Mouse (Mus musculus) regulatory T cell (primary cell): ENCODE measurements around the gene Prf1.

ENCODE experiments used
- in situ Hi-C: fragments of 300-600 bp; cut with MboI, MseI; formaldehyde crosslinking; loops from one replicate; pipeline ENCODE4 v1.15.1; 2025; ENCODE audit warnings: high pct_unique_total_duplicates

Prf1 gene

GRCm38 (mm10) chr10:61286246-61286645 is 11.4 kb upstream of the Prf1 start:
- in situ Hi-C loops = no loop called here

GRCm38 (mm10) chr10:61290016-61290415 is 7.6 kb upstream of the Prf1 start:
- in situ Hi-C loops = no loop called here

GRCm38 (mm10) chr10:61290479-61290878 is 7.2 kb upstream of the Prf1 start:
- in situ Hi-C loops = no loop called here

GRCm38 (mm10) chr10:61294242-61294641 is 3.4 kb upstream of the Prf1 start:
- in situ Hi-C loops = no loop called here

GRCm38 (mm10) chr10:61296713-61297445 is 754 bp upstream of the Prf1 start:
- in situ Hi-C loops = no loop called here

- in situ Hi-C loops = no loop called here
Measured at GRCm38 (mm10) chr10:61300996-61301395, 3.4 kb downstream of the Prf1 start.

GRCm38 (mm10) chr10:61304046-61304445 is 6.4 kb downstream of the Prf1 start:
- in situ Hi-C loops = no loop called here

GRCm38 (mm10) chr10:61305928-61306590 is 8.4 kb downstream of the Prf1 start:
- in situ Hi-C loops = no loop called here

GRCm38 (mm10) chr10:61308706-61309320 is 11.2 kb downstream of the Prf1 start:
- in situ Hi-C loops = no loop called here

- in situ Hi-C loops = no loop called here
Measured at GRCm38 (mm10) chr10:61312159-61312558, 14.5 kb downstream of the Prf1 start.

- in situ Hi-C loops = no loop called here
Measured at GRCm38 (mm10) chr10:61312754-61313153, 15.1 kb downstream of the Prf1 start.

- in situ Hi-C loops = no loop called here
Measured at GRCm38 (mm10) chr10:61313750-61314149, 16.1 kb downstream of the Prf1 start.

GRCm38 (mm10) chr10:61315324-61315880 is 17.8 kb downstream of the Prf1 start:
- in situ Hi-C loops = no loop called here

GRCm38 (mm10) chr10:61318527-61318926 is 20.9 kb downstream of the Prf1 start:
- in situ Hi-C loops = no loop called here

- in situ Hi-C loops = no loop called here
Measured at GRCm38 (mm10) chr10:61324717-61325116, 27.1 kb downstream of the Prf1 start.

GRCm38 (mm10) chr10:61325782-61326328 is 28.2 kb downstream of the Prf1 start:
- in situ Hi-C loops = no loop called here

GRCm38 (mm10) chr10:61327545-61327944 is 29.9 kb downstream of the Prf1 start:
- in situ Hi-C loops = no loop called here

GRCm38 (mm10) chr10:61328927-61329326 is 31.3 kb downstream of the Prf1 start:
- in situ Hi-C loops = no loop called here

- in situ Hi-C loops = loop anchor here (5.0 kb wide), 1 partner anchor 129 kb away; no protein-coding TSS in a partner anchor
Measured at GRCm38 (mm10) chr10:61331046-61331445, 33.4 kb downstream of the Prf1 start.

GRCm38 (mm10) chr10:61334545-61334944 is 36.9 kb downstream of the Prf1 start:
- in situ Hi-C loops = loop anchor here (5.0 kb wide), 1 partner anchor 132 kb away; no protein-coding TSS in a partner anchor

- in situ Hi-C loops = no loop called here
Measured at GRCm38 (mm10) chr10:61336137-61336536, 38.5 kb downstream of the Prf1 start.

GRCm38 (mm10) chr10:61336592-61336991 is 39.0 kb downstream of the Prf1 start:
- in situ Hi-C loops = no loop called here
